Mouse (Mus musculus): ENCODE data around the gene Scgb2b12.
"Not testable (repeated sequence)": the region's sequence is repeated elsewhere in the genome, so short reads cannot be mapped to it uniquely, and the experiment has no call there.

Scgb2b12 gene

DNA sequence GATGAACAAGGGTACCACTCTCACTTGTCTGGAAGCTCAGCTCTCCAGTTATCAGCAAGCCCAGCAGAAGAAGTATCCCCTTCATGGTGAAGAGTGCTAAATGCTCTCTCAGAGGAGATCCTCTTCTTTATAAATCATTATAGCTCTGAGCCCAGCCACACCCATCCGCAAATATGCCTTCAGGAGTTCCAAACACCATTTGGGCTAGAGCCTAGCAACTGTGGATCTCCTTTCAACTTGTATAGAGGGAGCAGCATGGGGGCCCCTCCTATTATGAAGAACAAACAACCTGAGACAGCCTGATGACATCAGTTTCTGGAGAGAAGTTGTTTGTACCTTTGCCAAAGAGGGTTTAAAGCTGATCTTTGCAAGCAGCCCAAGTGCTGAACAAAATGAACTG is at the start of gene Scgb2b12:
Gene Scgb2b12 (minus strand): TSS at position 101 of the 400 bp plus-strand sequence.
- DNase-seq (ENCODE audit: low read depth): not testable (repeated sequence)

DNA sequence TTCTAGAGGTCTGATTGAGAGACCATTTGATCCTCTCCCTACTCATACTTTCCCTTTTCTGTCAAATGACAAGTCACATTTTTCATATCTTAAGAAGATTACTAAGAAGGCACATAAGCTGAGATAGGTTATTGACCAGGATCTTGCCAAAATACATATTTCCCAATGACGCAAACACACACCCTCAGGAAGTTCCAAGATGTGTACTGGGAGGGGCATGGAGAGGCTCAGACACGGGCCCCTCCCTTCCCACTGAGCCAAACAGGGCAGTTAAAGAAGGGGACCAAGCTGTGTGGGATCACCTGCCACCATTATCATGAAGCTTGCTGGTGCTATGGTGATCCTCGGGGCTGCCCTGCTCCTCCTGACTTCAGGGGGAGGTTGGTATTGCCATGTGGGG is 6.8 kb upstream of the Scgb2b12 start, which contains the start of gene Scgb1b12:
Gene Scgb1b12 (plus strand): TSS at position 301 of the 400 bp plus-strand sequence.
- not testable (repeated sequence) for DNase-seq (ENCODE audit: low read depth)
